Mouse (Mus musculus) C2C12 (cell line): ENCODE data around the gene Arl2.

Experiments used
- CEBPB ChIP-seq: IDR thresholded peaks from one replicate; pipeline ENCODE4 v1.6.1; 2011; ENCODE audit warnings: low read depth, mild to moderate bottlenecking, control low read depth, moderate library complexity
- CTCF ChIP-seq: IDR thresholded peaks from one replicate; pipeline ENCODE4 v1.5.1; 2011; ENCODE audit not compliant: control insufficient read depth, insufficient read depth, insufficient read length
- MAX ChIP-seq: IDR thresholded peaks from one replicate; pipeline ENCODE4 v1.6.1; 2011; ENCODE audit warnings: mild to moderate bottlenecking, control low read depth
- MYOD1 ChIP-seq: IDR thresholded peaks from one replicate; pipeline ENCODE4 v1.6.1; 2011; ENCODE audit warnings: low read depth; ENCODE audit not compliant: control insufficient read depth, insufficient read length
- MYOG ChIP-seq: IDR thresholded peaks from one replicate; pipeline ENCODE4 v1.6.1; 2011; ENCODE audit not compliant: control insufficient read depth, insufficient read length; ENCODE audit errors: extremely low read depth
- USF1 ChIP-seq: IDR thresholded peaks from one replicate; pipeline ENCODE4 v1.6.1; 2011; ENCODE audit warnings: low read depth, mild to moderate bottlenecking, control low read depth, moderate library complexity

DNA sequence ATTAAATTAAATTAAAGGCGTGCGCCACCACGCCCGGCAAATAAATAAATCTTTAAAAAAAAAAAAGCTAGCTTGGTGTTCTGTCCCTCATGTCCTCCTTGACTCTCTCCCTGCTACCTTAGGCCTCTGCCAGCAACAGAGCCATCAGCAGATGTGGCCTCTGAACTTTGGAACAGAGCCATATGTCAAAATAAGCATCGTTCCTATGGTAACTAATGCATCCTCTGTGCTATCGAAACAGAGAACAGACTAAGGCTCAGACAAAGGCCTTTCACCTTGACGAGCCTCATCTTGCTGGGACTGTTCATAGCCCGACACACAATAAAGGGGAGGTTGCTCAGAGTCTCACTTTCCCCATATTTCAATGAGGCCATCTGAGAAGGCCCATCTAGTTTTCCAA, 18.0 kb downstream of the Arl2 start:
- TF ChIP-seq CTCF (no peak), USF1 (no peak), MYOD1 (no peak), MAX (no peak), CEBPB (no peak), MYOG (no peak)
